Mouse (Mus musculus) MEL-GATA-1-ER (cell line): ENCODE data around the gene Fam98b.

Experiments
- DNase-seq: peaks from one replicate; pipeline ENCODE4 v3.0.0-alpha.2; 2012; ENCODE audit warnings: low read depth; ENCODE audit errors: extremely low read depth

The Fam98b gene

GRCm38 (mm10) chr2:117303391-117304350 lies 54.1 kb downstream of the Fam98b start:
- DNase-seq = no peak

- no peak for DNase-seq
Observed at GRCm38 (mm10) chr2:117304941-117305340, 55.4 kb downstream of the Fam98b start.

GRCm38 (mm10) chr2:117307959-117308358 lies 58.4 kb downstream of the Fam98b start:
- no peak for DNase-seq

- DNase-seq = no peak
Observed at GRCm38 (mm10) chr2:117309046-117309445, 59.5 kb downstream of the Fam98b start.

- DNase-seq = no peak
Observed at GRCm38 (mm10) chr2:117311349-117311748, 61.8 kb downstream of the Fam98b start.

GRCm38 (mm10) chr2:117312030-117312429 lies 62.5 kb downstream of the Fam98b start:
- no peak for DNase-seq

- DNase-seq = no peak
Observed at GRCm38 (mm10) chr2:117312441-117312895, 62.9 kb downstream of the Fam98b start.

- DNase-seq = no peak
Observed at GRCm38 (mm10) chr2:117313586-117314235, 64.2 kb downstream of the Fam98b start.

- DNase-seq = no peak
Observed at GRCm38 (mm10) chr2:117318991-117319390, 69.5 kb downstream of the Fam98b start.
